Mouse (Mus musculus) heart, embryonic 13.5 days (tissue): ENCODE results near the gene Ssu72. TPM values are rescaled to one million over a fixed set of nuclear protein-coding genes. Genes with fewer than 3 reads are reported as not detected.
"Not testable (repeated sequence)": the region's sequence is repeated elsewhere in the genome, so short reads cannot be mapped to it uniquely, and the experiment has no call there.

ENCODE experiments used
- ATAC-seq: fragments of 200-750 bp; cut with Nextera tagmentation; 2 replicates; pipeline ENCODE4 v1.8.0; 2017; ENCODE audit warnings: moderate TSS enrichment; ENCODE audit not compliant: insufficient number of reproducible peaks, low FRiP score, low TSS enrichment; ENCODE audit errors: extremely low read depth
- H3K27ac ChIP-seq: fragments of 300-500 bp; sonication (generic); replicated peaks from 2 replicates; pipeline ENCODE4 v1.5.1; 2015; ENCODE audit warnings: moderate library complexity, mild to moderate bottlenecking, inconsistent platforms
- H3K27me3 ChIP-seq: fragments of 300-500 bp; sonication (generic); replicated peaks from 2 replicates; pipeline ENCODE4 v1.6.1; 2015; ENCODE audit warnings: mild to moderate bottlenecking, inconsistent platforms
- H3K36me3 ChIP-seq: fragments of 300-500 bp; sonication (generic); 2 replicates; pipeline ENCODE4 v1.6.1; 2015; ENCODE audit warnings: mild to moderate bottlenecking, inconsistent platforms
- H3K4me1 ChIP-seq: fragments of 300-500 bp; sonication (generic); 2 replicates; pipeline ENCODE4 v1.6.1; 2015; ENCODE audit warnings: inconsistent platforms
- H3K4me2 ChIP-seq: fragments of 300-500 bp; sonication (generic); 2 replicates; pipeline ENCODE4 v1.6.1; 2015; ENCODE audit warnings: inconsistent platforms, mild to moderate bottlenecking, moderate library complexity
- H3K4me3 ChIP-seq: fragments of 300-500 bp; sonication (generic); 2 replicates; pipeline ENCODE4 v1.5.1; 2015; ENCODE audit warnings: moderate library complexity, mild to moderate bottlenecking, inconsistent platforms
- H3K9ac ChIP-seq: fragments of 300-500 bp; sonication (generic); 2 replicates; pipeline ENCODE4 v1.6.1; 2015; ENCODE audit warnings: inconsistent platforms, mild to moderate bottlenecking, moderate library complexity
- H3K9me3 ChIP-seq: fragments of 300-500 bp; sonication (generic); 2 replicates; pipeline ENCODE4 v1.6.1; 2016; ENCODE audit warnings: inconsistent platforms
- WGBS: fragments of 180-500 bp; shearing (Covaris S2); methylation state at CpG from one replicate; pipeline ENCODE4 v1.1.7; 2015; ENCODE audit warnings: mixed read lengths; 5-methylcytosine and 5-hydroxymethylcytosine counted together
- polyA plus RNA-seq: library from polyadenylated mRNA; unstranded; fragments of >200 nt; fragmentation: Nextera tagmentation; extraction: Ambion mirVana; gene quantifications from 2 replicates; pipeline ENCODE4 v1.2.1, GENCODE M21; 2015

Gene Ssu72
- polyA plus RNA-seq, 1 experiment from 2014 or later, result 105 TPM

DNA sequence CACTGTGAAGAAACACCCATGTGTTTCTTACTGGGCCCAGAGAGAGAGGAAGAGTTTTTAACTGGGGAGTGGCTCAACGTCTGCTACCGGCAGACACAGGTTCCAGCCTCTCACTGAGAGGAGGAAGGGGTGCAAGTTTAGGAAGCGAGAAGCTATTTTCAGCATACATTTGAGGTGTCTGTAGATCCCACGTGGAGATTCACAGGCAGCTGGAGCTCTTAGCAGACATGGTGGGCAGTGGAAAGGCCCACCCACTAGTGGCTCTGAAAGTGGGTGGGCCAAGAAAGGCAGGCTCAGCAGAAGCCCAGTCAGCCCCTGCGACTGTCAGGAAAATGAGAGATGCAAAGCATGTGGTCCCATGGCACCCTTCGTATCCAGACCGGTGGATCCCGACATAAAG, 33.7 kb downstream of the Ssu72 start:
- Histone ChIP-seq H3K27me3 (no peaks in the 10 kb centered on the region), H3K9ac (no peak overlapping the region), H3K9me3 (no peaks in the 10 kb centered on the region), H3K4me3 (no peak overlapping the region), H3K27ac (no peak overlapping the region), H3K4me1 (peaks cover 18% of the 10 kb centered on the region), H3K4me2 (no peak overlapping the region), H3K36me3 (peaks cover 51% of the 10 kb centered on the region)
- ATAC-seq, result no peak
- 54% methylated on average over 8 of the region's 8 CpGs for WGBS

DNA sequence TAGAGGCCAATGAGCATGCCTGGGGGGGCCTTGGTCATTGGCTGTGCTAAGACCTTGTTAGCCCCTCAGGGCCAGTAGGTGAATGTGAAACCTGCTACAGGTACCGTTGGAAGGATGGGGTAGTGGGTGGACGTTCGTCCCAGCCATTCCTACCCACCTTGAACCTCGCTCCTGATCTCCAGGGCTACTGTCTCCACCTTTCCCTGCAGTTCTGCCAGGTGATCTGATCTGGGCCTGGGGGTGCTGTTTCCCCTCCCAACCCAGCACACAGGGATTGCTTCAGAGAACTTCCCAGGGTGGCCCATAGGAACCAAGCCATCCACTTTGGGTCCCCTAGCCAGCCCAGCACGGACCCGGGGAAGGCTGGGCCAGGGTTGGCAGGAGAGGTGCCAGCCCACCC, 34.6 kb downstream of the Ssu72 start:
- Histone ChIP-seq H3K4me3 (no peak overlapping the region), H3K9ac (no peak overlapping the region), H3K27me3 (no peaks in the 10 kb centered on the region), H3K4me2 (no peak overlapping the region), H3K36me3 (peaks cover 60% of the 10 kb centered on the region), H3K4me1 (peaks cover 9% of the 10 kb centered on the region), H3K27ac (no peak overlapping the region), H3K9me3 (no peaks in the 10 kb centered on the region)
- ATAC-seq, result no peak
- 86% methylated on average over 6 of the region's 6 CpGs for WGBS

DNA sequence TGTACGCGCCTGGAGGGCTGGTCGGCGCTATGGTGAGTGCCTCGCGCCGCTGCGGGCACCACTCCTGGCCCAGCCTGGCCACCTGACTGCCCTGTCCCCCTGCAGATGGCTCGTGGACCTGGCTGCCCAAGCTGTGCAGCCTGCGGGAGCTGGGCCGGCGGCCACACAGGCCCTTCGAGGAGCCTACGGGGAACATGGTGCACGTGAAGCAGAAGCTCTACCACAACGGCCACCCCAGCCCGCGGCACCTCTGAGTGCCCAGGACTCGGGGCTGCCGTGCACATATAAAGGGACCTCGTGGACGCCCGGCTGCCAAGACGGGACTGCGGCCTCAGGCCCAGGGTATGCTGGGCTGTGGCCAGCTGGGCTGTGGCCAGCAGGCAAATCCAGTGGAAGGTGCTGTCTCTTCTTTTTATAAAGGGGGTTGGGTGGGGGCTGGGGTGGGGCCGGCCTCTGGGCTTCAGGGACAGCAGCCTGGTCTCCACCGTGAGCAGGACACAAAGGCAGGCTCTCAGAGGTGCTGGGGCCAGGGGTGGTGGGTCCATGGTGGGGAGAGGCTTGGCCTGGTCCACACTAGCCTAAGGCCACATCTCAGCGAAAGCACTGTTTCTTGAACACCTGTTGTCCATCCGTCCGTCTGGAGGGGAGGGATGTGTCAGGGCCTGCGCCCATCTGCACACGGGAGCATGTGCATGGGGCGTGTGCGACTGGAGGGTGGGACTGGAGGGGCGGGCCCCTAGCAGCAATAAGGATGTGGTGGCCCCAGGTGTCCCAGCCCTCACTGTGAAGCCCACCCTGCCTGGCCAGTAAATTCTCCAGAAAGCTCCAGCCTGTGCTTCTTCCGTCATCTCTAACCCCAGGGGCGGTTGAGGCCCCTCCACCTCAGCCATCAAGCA, 35.4 kb downstream of the Ssu72 start:
- H3K4me2 ChIP-seq, result no peak overlapping the region
- no peak overlapping the region for H3K27ac ChIP-seq
- H3K36me3 ChIP-seq, result peaks cover 68% of the 10 kb centered on the region
- no peak overlapping the region for H3K4me3 ChIP-seq
- H3K9ac ChIP-seq, result no peak overlapping the region
- H3K9me3 ChIP-seq, result no peaks in the 10 kb centered on the region
- ATAC-seq, result 0 out of 2 replicates have a peak, but pooled peaks have one; percentile 4
- H3K4me1 ChIP-seq, result peaks cover 7% of the 10 kb centered on the region
- WGBS, result 76% methylated on average over 37 of the region's 37 CpGs
- no peaks in the 10 kb centered on the region for H3K27me3 ChIP-seq

DNA sequence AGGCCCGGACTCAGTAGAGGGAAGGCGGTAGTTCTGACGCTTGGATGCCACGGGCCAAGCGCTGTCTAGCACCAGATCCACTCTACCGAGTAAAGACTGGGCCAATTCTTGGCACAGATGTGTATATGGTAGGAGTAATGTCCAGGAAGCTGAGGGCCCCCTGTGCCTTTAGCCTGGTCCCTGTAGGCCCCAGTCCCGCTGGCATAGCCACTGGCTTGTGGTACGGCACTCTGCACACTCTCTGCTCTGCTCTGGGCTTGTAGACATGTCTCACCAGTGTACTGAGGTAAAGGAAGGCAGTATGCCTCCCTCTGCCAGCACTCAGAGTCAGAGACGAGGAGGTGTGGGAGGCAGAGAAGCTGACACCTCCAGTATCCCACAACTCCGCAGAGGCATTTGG, 36.1 kb downstream of the Ssu72 start:
- not testable (repeated sequence) for H3K9ac ChIP-seq, H3K27ac ChIP-seq, H3K27me3 ChIP-seq, H3K9me3 ChIP-seq, H3K4me1 ChIP-seq, ATAC-seq, H3K4me3 ChIP-seq, H3K4me2 ChIP-seq
- 83% methylated on average over 10 of the region's 10 CpGs for WGBS
- H3K36me3 ChIP-seq, result peaks cover 75% of the 10 kb centered on the region

DNA sequence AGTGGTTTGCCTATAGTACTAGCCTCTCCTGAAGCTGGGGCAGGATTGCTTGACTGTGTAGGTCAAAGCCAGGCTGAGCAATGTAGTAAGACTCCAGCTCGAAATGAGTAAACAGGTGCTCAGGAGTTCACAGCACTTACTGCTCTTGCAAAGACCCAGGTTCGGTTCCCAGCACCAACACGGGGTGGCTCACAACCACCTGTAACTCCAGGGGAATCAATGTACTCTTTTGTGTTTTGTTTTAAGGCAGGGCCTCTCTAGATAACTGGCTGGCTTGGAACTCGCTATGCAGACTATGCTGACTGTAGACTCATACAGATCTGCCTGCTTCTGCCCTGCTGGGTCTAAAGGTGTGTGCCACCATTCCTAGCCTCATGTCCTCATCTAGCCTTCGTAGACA, 38.1 kb downstream of the Ssu72 start:
- no peak for ATAC-seq
- Histone ChIP-seq H3K4me3 (no peak overlapping the region), H3K4me1 (no peaks in the 10 kb centered on the region), H3K9me3 (no peaks in the 10 kb centered on the region), H3K36me3 (peaks cover 88% of the 10 kb centered on the region), H3K27me3 (no peaks in the 10 kb centered on the region), H3K4me2 (no peak overlapping the region), H3K9ac (no peak overlapping the region), H3K27ac (no peak overlapping the region)
- WGBS, result 91% methylated on average over 5 of the region's 5 CpGs

DNA sequence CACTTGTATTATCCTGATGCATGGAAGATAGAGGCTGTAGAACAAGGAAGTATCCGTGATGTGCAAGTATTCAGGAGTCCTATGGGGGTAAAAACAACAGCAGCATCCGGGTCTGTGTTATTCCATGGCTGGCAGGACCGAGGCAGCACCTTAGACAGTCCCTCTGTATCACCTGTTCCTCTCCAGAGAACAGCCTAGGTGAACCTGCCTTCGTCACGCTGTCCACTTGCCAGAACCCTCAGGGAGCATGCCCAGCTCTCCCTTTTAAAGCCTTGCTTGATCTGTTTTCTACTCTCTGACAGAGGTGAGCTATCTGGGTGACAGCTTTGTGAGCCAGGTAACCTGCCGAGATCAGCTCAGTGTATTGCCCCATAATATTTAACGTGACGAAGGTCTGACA, 39.9 kb downstream of the Ssu72 start:
- ATAC-seq, result no peak
- no peaks in the 10 kb centered on the region for H3K27me3 ChIP-seq

DNA sequence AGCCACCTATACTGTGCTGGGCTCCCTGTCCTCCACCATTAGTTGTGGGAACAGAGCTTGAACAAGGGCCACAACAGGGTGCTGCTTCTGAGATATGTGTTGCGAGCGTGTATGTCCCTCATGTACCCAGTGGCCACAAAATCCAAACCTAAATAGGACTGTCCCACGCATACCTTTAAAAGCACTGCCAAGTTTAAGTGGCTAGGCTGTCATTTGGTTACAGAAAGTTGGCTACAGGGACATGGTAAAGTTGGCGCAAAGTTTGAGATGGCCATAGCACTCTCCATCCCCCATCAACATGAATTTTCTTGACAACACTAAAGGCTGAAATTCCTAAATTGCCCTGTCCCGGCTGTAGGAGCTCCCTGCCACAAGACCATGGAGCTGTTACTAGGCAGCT, 40.5 kb downstream of the Ssu72 start:
- no peak for ATAC-seq
- H3K27ac ChIP-seq, result no peak overlapping the region
- H3K9ac ChIP-seq, result no peak overlapping the region
- no peaks in the 10 kb centered on the region for H3K4me1 ChIP-seq
- H3K4me3 ChIP-seq, result no peak overlapping the region
- 87% methylated on average over 5 of the region's 5 CpGs for WGBS
- H3K36me3 ChIP-seq, result peaks cover 100% of the 10 kb centered on the region
- H3K9me3 ChIP-seq, result no peaks in the 10 kb centered on the region
- H3K4me2 ChIP-seq, result no peak overlapping the region
- H3K27me3 ChIP-seq, result no peaks in the 10 kb centered on the region

More for the DNA sequence above, 39.9 kb downstream of the Ssu72 start:
- H3K4me1 ChIP-seq, result no peaks in the 10 kb centered on the region
- H3K9me3 ChIP-seq, result no peaks in the 10 kb centered on the region
- WGBS, result 87% methylated on average over 8 of the region's 8 CpGs
- H3K4me3 ChIP-seq, result no peak overlapping the region
- H3K4me2 ChIP-seq, result no peak overlapping the region
- H3K36me3 ChIP-seq, result peaks cover 100% of the 10 kb centered on the region
- H3K9ac ChIP-seq, result no peak overlapping the region
- H3K27ac ChIP-seq, result no peak overlapping the region

DNA sequence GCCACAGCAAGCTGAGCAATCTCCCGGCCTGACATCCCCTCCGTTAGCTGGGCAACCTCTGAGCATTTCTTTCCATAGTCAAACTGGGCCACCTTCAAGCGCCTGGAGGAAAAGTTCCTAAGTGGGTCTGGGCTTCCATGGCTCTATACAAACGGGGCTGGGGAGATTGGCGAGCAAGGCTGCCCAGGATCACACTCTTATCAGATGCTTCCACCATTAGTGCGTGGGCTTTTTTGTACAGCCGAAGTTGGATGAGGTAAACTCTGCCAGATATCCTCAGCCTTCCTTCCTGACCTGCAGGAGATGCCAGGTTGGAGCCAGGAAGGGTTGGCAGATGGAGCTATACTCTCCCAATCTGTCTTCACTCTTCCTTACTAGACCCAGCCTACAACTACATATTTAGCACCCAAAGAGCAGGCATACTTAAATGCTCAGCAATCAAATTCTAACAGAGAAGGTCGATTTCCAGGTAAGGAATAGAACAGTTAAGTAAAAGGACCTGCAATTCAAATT, 41.5 kb downstream of the Ssu72 start:
- no peak for ATAC-seq
- Histone ChIP-seq H3K9me3 (no peaks in the 10 kb centered on the region), H3K9ac (no peak overlapping the region), H3K4me3 (no peak overlapping the region), H3K27me3 (no peaks in the 10 kb centered on the region), H3K36me3 (peaks cover 100% of the 10 kb centered on the region), H3K4me2 (no peak overlapping the region), H3K4me1 (no peaks in the 10 kb centered on the region), H3K27ac (no peak overlapping the region)
- WGBS, result 77% methylated on average over 8 of the region's 8 CpGs

DNA sequence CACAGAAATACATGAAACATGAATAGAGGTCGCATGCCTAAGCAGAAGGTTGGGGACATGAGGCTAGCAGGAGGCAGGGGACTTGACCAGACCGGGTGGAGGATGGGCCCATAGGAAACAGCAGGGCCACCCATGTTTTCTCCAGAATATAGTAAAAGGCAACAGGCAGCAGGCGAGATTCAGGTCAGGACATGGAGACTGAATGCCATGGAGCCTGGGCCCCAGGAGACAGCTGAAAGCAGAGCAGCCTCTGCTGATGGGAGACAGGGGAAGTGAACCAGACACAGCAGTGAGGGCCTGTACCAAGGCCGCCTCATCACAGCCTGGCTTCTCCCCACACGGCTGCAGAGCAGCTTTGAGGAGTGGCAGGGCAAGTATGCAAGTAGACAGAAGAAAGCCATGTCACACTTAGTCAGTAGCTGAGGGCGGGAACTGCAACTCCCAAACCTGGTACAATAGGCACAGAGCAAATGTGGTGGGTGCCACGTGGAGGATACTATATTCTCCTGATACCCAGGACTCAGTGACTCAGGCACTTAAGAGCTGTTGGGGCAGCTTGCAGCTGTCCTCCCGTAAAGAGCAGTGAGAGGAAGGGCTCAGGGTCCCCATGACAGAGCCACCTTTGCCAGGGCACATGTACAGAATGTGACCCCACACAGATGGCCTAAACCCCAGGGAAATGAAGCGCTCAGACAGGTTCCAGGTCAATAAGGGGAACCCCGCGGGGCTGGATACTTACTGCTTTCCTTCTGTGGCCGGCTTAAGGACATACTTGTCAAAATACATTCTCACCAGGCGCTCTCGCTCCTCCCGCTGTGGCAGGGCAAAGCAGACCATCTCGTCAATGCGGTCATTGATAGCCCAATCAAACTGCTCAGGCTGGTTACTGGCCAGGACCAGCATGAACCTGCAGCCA, 42.2 kb downstream of the Ssu72 start:
- ATAC-seq, result no peak
- Histone ChIP-seq H3K27ac (no peak overlapping the region), H3K9ac (no peak overlapping the region), H3K9me3 (no peaks in the 10 kb centered on the region), H3K36me3 (peaks cover 100% of the 10 kb centered on the region), H3K4me3 (no peak overlapping the region), H3K4me2 (no peak overlapping the region), H3K27me3 (no peaks in the 10 kb centered on the region), H3K4me1 (no peaks in the 10 kb centered on the region)
- WGBS, result 86% methylated on average over 17 of the region's 17 CpGs

DNA sequence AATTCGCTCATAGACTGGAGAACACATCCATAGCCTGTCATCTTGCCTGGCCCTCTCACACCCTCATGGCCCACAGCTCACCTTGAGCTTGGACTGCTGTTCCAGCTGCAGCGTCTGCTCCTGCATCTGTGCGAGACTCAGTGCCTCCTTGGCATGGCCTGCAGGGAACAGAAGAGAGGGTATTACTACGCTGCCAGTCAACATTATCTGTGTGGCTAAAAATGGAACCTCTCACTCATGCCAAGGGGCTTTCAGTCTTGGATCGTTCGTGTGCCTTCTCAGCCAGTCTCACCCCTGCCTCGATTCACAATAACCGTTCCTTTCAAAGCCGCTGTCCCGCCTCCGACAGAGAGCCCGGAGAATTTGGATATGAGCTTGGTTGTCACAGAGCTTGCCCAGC, 52.4 kb downstream of the Ssu72 start:
- 64% methylated on average over 12 of the region's 12 CpGs for WGBS
- no peak for ATAC-seq

DNA sequence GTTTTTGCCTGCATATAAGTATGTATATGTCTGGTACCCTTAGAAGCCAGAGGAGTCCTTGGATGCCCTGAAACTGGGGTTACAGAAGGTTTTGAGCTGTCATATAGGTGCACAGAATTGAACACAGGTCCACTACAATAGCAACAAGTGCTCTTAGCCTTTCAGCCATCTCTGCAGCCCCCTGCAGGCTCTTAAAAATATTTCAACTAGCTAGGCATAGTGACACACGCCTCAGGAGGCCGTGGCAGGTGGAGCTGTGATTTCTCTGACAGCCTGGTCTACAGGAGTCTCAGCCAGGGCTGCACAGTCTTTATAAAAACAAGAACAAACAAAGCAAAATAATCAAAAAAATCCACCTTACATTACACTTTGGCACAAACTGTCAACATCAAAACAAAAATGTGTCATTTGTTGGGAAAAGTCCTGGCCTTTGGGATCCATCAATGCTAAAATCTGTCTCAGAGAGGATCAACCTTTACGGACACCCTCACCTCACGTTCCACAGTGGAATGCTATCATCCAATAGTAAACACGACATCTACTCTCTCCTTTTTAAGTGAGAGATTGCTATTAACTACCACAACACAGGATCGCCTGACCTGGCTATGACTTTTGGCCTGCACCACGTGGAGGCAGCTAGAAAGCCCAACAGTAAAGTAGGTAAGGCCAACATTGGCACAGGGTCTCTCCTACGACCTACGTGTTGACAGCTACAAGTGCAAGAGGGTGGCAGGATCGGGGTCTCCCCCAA, 55.4 kb downstream of the Ssu72 start:
- Histone ChIP-seq H3K27me3 (no peaks in the 10 kb centered on the region), H3K27ac (peak overlapping the region; percentile 80), H3K4me3 (peak overlapping the region; percentile 92), H3K9ac (peak overlapping the region; percentile 92), H3K4me1 (peaks cover 47% of the 10 kb centered on the region), H3K4me2 (peak overlapping the region; percentile 99), H3K9me3 (no peaks in the 10 kb centered on the region), H3K36me3 (peaks cover 26% of the 10 kb centered on the region)
- 3% methylated on average over 10 of the region's 10 CpGs for WGBS
- no peak for ATAC-seq

More for the DNA sequence above, 52.4 kb downstream of the Ssu72 start:
- Histone ChIP-seq H3K9me3 (no peaks in the 10 kb centered on the region), H3K4me1 (peaks cover 42% of the 10 kb centered on the region), H3K27ac (no peak overlapping the region), H3K4me2 (no peak overlapping the region), H3K4me3 (no peak overlapping the region), H3K36me3 (peaks cover 56% of the 10 kb centered on the region), H3K27me3 (no peaks in the 10 kb centered on the region), H3K9ac (peak overlapping the region; percentile 40; the same call in 1 of the 2 replicates)
